Mouse (Mus musculus) heart, embryonic 11.5 days (tissue): ENCODE data around the gene Olfr90. TPM values are rescaled to one million over a fixed set of nuclear protein-coding genes. Genes with fewer than 3 reads are reported as not detected.

Source experiments
- ATAC-seq: fragments of 200-750 bp; cut with Nextera tagmentation; replicated peaks from 2 replicates; pipeline ENCODE4 v1.8.0; 2017; ENCODE audit warnings: moderate library complexity; ENCODE audit not compliant: insufficient number of reproducible peaks, low FRiP score, low TSS enrichment
- H3K27ac ChIP-seq: fragments of 300-500 bp; sonication (generic); 2 replicates; pipeline ENCODE4 v1.5.1; 2014; ENCODE audit warnings: mild to moderate bottlenecking, low read depth, low read length
- H3K27me3 ChIP-seq: fragments of 300-500 bp; sonication (generic); 2 replicates; pipeline ENCODE4 v1.6.1; 2014; ENCODE audit warnings: mild to moderate bottlenecking, low read length, mixed read lengths; ENCODE audit not compliant: control insufficient read depth, insufficient read depth
- H3K36me3 ChIP-seq: fragments of 300-500 bp; sonication (generic); 2 replicates; pipeline ENCODE4 v1.6.1; 2014; ENCODE audit warnings: mild to moderate bottlenecking, low read length, moderate library complexity, mixed read lengths; ENCODE audit not compliant: control insufficient read depth, insufficient read depth
- H3K4me1 ChIP-seq: fragments of 300-500 bp; sonication (generic); 2 replicates; pipeline ENCODE4 v1.6.1; 2014; ENCODE audit warnings: low read length; ENCODE audit not compliant: control insufficient read depth, insufficient read depth
- H3K4me2 ChIP-seq: fragments of 300-500 bp; sonication (generic); 2 replicates; pipeline ENCODE4 v1.6.1; 2014; ENCODE audit warnings: mild to moderate bottlenecking, moderate library complexity
- H3K4me3 ChIP-seq: fragments of 300-500 bp; sonication (generic); 2 replicates; pipeline ENCODE4 v1.5.1; 2014; ENCODE audit warnings: low read depth, low read length
- H3K9ac ChIP-seq: fragments of 300-500 bp; sonication (generic); 2 replicates; pipeline ENCODE4 v1.6.1; 2014; ENCODE audit warnings: mild to moderate bottlenecking, low read depth, low read length, moderate library complexity
- H3K9me3 ChIP-seq: fragments of 300-500 bp; sonication (generic); replicated peaks from 2 replicates; pipeline ENCODE4 v1.6.1; 2016; ENCODE audit warnings: low read length; ENCODE audit not compliant: control insufficient read depth
- WGBS: fragments of 180-500 bp; shearing (Covaris S2); extraction: QIAGEN DNeasy Blood & Tissue Kit; methylation state at CpG from one replicate; pipeline ENCODE4 v1.1.7; 2014; ENCODE audit not compliant: insufficient replicate concordance; 5-methylcytosine and 5-hydroxymethylcytosine counted together
- polyA plus RNA-seq: library from polyadenylated mRNA; unstranded; fragments of >200 nt; fragmentation: Nextera tagmentation; extraction: Ambion mirVana; gene quantifications from 2 replicates; pipeline ENCODE4 v1.2.1, GENCODE M21; 2014

Gene Olfr90
- polyA plus RNA-seq, 1 experiment from 2014 or later: not detected

DNA sequence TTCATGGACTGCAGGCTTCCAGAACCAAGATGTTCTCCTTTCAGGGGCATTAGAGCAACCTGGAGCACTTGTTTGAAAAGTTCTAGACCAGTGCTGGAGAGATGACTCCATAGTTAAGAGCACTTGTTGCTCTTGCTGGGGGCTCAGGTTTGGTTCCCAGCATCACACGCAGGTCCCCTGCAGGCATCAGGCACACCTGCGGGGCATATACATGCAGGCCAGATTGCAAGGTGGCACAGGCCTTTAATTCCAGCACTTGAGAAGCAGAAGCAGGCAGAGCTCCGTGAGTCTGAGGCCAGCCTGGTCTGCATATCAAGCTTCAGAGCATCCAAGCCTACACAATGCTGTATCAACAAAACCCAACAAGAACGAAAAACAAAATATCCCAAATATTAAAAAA is 6.6 kb downstream of the Olfr90 start:
- Histone ChIP-seq H3K27ac (no peak overlapping the region), H3K4me3 (no peak overlapping the region), H3K9ac (no peak overlapping the region), H3K4me1 (no peaks in the 10 kb centered on the region), H3K36me3 (no peaks in the 10 kb centered on the region), H3K9me3 (no peaks in the 10 kb centered on the region), H3K27me3 (no peaks in the 10 kb centered on the region), H3K4me2 (no peak overlapping the region)
- WGBS: 86% methylated on average over 4 of the region's 4 CpGs
- no peak for ATAC-seq

DNA sequence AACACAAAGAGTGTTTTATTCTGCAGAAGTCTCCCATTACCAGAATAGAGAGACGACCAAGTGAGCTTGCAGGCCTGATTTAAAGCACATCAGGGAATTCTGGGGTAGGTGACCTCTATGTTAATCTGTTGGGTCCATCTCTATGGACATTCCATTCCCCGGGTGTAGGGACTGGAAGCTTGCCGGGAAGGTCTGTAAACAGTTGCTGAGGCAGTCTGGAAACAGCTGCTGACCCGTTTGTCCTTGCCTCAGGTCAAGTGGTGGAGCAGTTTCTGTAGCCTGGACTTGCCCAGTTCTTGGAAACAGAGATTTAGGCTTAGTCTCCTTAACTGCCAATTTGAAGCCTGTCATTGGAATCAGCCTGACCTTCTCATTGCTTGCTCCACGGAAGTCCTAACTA is 8.2 kb downstream of the Olfr90 start:
- H3K27ac ChIP-seq: no peak overlapping the region
- H3K4me3 ChIP-seq: no peak overlapping the region
- H3K9me3 ChIP-seq: no peaks in the 10 kb centered on the region
- WGBS: 17% methylated on average over 5 of the region's 5 CpGs
- H3K36me3 ChIP-seq: no peaks in the 10 kb centered on the region; the same call in 1 of the 2 replicates
- no peaks in the 10 kb centered on the region for H3K27me3 ChIP-seq
- no peak overlapping the region for H3K4me2 ChIP-seq
- no peaks in the 10 kb centered on the region for H3K4me1 ChIP-seq
- H3K9ac ChIP-seq: no peak overlapping the region
- no peak for ATAC-seq

DNA sequence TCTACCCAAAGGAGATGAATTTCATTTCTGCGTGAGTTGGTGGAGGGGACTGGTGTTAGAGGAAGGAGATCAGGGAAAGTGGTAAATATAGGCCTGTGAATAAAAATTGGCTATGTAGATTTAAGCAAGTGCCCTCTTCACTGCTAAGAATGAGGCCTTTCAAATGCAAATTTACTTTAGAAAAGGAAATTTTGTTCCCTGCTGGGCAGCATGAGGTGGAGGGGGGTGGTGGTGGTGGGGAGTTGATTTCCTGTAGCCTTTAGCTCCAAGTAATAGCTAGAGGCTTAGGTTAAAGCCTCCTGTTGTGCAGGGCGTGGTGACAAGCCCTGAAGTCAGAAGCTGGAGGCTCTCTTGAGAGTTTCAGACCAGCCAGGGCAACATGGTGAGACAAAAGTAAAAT is 9.3 kb downstream of the Olfr90 start:
- 30% methylated on average over 2 of the region's 2 CpGs for WGBS
- no peak for ATAC-seq

GRCm38 (mm10) chr17:37078193-37078592 is 10.1 kb downstream of the Olfr90 start:
- WGBS: 35% methylated on average over 1 of the region's 1 CpGs
- Histone ChIP-seq H3K27me3 (no peaks in the 10 kb centered on the region), H3K27ac (no peak overlapping the region), H3K36me3 (no peaks in the 10 kb centered on the region; the same call in 1 of the 2 replicates), H3K4me3 (no peak overlapping the region), H3K9me3 (no peaks in the 10 kb centered on the region), H3K9ac (no peak overlapping the region), H3K4me2 (no peak overlapping the region), H3K4me1 (no peaks in the 10 kb centered on the region)
- no peak for ATAC-seq

More for the DNA sequence above, 9.3 kb downstream of the Olfr90 start:
- no peaks in the 10 kb centered on the region for H3K4me1 ChIP-seq
- no peak overlapping the region for H3K9ac ChIP-seq
- H3K27me3 ChIP-seq: no peaks in the 10 kb centered on the region
- no peak overlapping the region for H3K4me2 ChIP-seq
- no peak overlapping the region for H3K27ac ChIP-seq
- no peaks in the 10 kb centered on the region; the same call in 1 of the 2 replicates for H3K36me3 ChIP-seq
- no peaks in the 10 kb centered on the region for H3K9me3 ChIP-seq
- H3K4me3 ChIP-seq: no peak overlapping the region

GRCm38 (mm10) chr17:37075766-37076165 is 12.5 kb downstream of the Olfr90 start:
- Histone ChIP-seq H3K27ac (no peak overlapping the region), H3K27me3 (no peaks in the 10 kb centered on the region), H3K9ac (no peak overlapping the region), H3K36me3 (no peaks in the 10 kb centered on the region; the same call in 1 of the 2 replicates), H3K4me3 (no peak overlapping the region), H3K4me2 (no peak overlapping the region), H3K9me3 (no peaks in the 10 kb centered on the region), H3K4me1 (no peaks in the 10 kb centered on the region)
- WGBS: 60% methylated on average over 2 of the region's 2 CpGs
- no peak for ATAC-seq

DNA sequence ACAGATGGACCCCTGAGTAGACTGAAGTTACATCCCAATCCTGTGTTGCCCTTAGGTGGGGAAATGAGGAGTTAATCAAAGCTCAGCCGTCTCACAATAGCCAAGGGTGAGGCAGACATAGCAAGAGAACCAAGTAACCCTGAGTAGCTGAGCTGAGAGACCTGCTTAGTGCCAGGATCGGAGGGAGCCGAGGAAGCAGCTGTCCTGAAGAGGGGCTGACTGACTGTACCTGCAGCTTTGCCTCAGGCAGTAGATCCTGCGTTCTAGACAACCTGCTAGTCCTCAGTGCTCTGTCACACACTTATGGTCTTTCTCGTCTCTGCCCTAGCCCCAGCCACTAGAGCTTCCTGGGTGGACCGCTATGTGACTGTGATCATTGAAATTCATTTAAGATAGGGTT is 13.1 kb downstream of the Olfr90 start:
- no peaks in the 10 kb centered on the region for H3K4me1 ChIP-seq
- H3K4me3 ChIP-seq: no peak overlapping the region
- H3K27ac ChIP-seq: no peak overlapping the region
- ATAC-seq: no peak
- no peak overlapping the region for H3K4me2 ChIP-seq
- WGBS: 85% methylated on average over 6 of the region's 6 CpGs
- no peaks in the 10 kb centered on the region for H3K9me3 ChIP-seq
- H3K36me3 ChIP-seq: peaks cover 4% of the 10 kb centered on the region; the same call in 1 of the 2 replicates
- no peak overlapping the region for H3K9ac ChIP-seq
- H3K27me3 ChIP-seq: no peaks in the 10 kb centered on the region

DNA sequence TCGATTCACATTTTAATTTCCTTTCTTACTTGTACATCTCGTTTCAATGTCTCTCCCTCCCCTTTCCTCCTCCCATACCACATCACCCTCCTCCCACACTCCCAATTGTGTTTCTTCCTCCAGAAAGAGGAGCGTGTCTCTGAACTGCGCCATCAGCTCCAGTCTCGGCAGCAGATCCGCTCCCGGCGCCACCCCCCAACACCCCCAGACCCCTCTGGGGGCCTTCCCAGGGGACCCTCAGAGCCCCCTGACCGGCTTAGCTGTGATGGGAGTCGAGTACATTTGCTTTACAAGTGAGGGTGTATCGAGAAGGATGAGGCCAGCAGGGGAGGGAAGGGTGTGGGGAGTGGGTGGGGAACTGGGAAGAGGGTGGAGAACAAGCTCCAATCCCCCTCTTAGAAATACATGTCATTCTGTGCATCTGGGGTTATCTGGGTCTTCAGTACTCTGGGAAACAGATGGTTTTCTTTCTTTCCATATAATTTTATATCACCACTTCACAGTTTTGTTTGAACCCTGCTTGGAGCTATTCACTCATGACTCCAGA is 15.5 kb downstream of the Olfr90 start:
- H3K4me1 ChIP-seq: no peaks in the 10 kb centered on the region
- no peak overlapping the region for H3K4me3 ChIP-seq
- WGBS: 61% methylated on average over 11 of the region's 11 CpGs
- H3K27ac ChIP-seq: no peak overlapping the region
- H3K36me3 ChIP-seq: peaks cover 13% of the 10 kb centered on the region
- no peaks in the 10 kb centered on the region for H3K9me3 ChIP-seq
- H3K4me2 ChIP-seq: no peak overlapping the region
- ATAC-seq: no peak
- H3K9ac ChIP-seq: no peak overlapping the region
- H3K27me3 ChIP-seq: no peaks in the 10 kb centered on the region

DNA sequence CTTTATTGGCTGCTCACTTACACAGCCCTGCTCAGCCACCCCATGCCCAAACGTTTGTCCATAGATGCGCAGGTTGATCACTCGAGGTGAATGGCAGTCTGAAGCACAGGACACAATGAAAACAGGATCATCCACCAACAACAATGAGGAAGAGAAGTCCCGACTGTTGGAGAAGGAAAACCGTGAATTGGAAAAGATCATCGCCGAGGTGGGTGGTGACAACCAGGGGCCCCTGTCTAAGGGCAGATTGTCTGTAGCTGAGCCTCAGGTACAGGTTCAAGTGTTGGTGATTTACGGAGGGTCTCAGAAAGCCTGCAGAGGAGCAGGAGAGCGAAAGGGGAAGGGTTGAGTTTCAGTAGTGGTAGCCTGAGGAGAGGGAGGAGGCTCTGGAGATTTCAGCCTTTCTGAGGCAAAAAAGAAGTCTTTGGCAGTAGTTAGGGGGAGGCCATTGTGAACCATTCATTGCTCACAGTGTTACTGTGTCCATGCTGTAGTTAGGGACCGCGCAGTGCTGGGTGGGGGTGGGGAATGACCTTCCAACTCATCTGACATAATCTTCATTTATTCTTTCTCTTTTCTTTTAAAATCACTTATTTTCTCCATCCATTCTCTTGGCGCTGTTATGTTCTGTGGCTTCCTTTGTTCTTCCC is 16.1 kb downstream of the Olfr90 start:
- Histone ChIP-seq H3K9me3 (no peaks in the 10 kb centered on the region), H3K27me3 (no peaks in the 10 kb centered on the region), H3K4me2 (no peak overlapping the region), H3K36me3 (peaks cover 15% of the 10 kb centered on the region), H3K4me3 (no peak overlapping the region), H3K4me1 (no peaks in the 10 kb centered on the region), H3K9ac (no peak overlapping the region), H3K27ac (no peak overlapping the region)
- WGBS: 75% methylated on average over 12 of the region's 12 CpGs
- ATAC-seq: no peak

GRCm38 (mm10) chr17:37070121-37070520 is 18.2 kb downstream of the Olfr90 start:
- no peak for ATAC-seq
- H3K27me3 ChIP-seq: no peaks in the 10 kb centered on the region
- H3K27ac ChIP-seq: no peak overlapping the region
- 84% methylated on average over 8 of the region's 8 CpGs for WGBS
- no peak overlapping the region for H3K4me3 ChIP-seq
- no peaks in the 10 kb centered on the region for H3K4me1 ChIP-seq
- peaks cover 22% of the 10 kb centered on the region for H3K36me3 ChIP-seq
- H3K4me2 ChIP-seq: no peak overlapping the region
- H3K9me3 ChIP-seq: no peaks in the 10 kb centered on the region
- no peak overlapping the region for H3K9ac ChIP-seq
